ENCODE assay signal across 10 mouse cellular contexts in the genomic region with DNA sequence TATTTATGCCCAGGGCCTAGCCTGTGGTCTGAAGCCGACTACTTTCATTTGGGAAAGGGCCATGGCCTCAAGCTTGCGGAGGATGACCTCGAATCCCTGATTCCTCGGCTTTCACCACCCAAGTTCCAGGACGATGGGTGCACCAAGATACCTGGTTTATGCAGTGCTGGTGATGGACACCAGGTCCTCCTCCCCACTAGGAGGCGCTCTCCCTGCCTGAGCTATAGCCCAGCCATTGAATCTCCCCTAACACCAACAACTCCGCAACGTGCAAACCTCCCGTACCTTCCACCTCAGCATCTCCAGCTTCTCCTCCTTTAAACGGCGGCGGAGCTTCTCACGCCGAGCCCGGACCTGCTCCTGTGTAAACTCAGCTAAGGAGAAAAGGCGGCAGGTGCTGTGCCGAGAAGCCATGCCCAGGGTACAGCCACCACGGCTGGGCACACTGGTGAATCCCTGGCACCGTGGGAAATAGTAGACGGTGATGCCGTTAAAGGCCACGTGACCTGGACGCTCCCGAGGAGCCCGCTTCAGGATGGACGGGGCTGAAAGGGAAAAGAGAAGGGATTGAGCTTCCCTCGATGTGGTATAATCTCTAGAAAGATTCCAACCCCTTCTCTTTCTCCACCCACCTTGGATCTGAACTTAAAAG. TPM values are rescaled to one million over a fixed set of nuclear protein-coding genes. Genes with fewer than 3 reads are reported as not detected.
A peak's percentile ranks its signal among the peaks of the same experiment; 100 is the strongest.
DNase-seq lines count a peak whose midpoint lies in the region; TF ChIP-seq lines count a peak whose summit lies in the region.
"Had no signal": no experiment of that assay in that cellular context is flagged by ENCODE, and none has a peak within 500 bp of the region (broad histone marks: within the 10 kb centered on the region; RNA-seq: fewer than 3 reads in every experiment).

No protein-coding gene starts in this region.

- H3K27ac ChIP-seq in bone marrow, adult 2 months (ENCODE audit: control insufficient read depth, insufficient read depth, low read depth, low read length, poor library complexity) = no peak overlapping the region

- TF ChIP-seq POLR2A in lung, adult 2 months (IDR thresholded peaks at IDR 0.05; ENCODE audit: borderline replicate concordance, extremely low read depth, low read depth, low read length) = no peak
- no peak for TF ChIP-seq POLR2A in bone marrow, adult 2 months (IDR thresholded peaks at IDR 0.05; ENCODE audit: borderline replicate concordance, control insufficient read depth, low read depth, low read length)

- peak; percentile 65 for TF ChIP-seq CTCF in lung, adult 2 months (IDR thresholded peaks at IDR 0.05; ENCODE audit: insufficient read depth, low read length)
- peak; percentile 79 for TF ChIP-seq CTCF in bone marrow, adult 2 months (IDR thresholded peaks at IDR 0.05; ENCODE audit: control insufficient read depth, insufficient read depth, low read length)

- H3K4me3 ChIP-seq in lung, adult 2 months (replicated peaks; ENCODE audit: extremely low read depth, low read depth, low read length) = no peak overlapping the region
- no peak overlapping the region for H3K4me3 ChIP-seq in bone marrow, adult 2 months (replicated peaks; ENCODE audit: control insufficient read depth, low read depth, low read length)

- DNase-seq in cerebellum, adult 8-10 months = peak; percentile 28
- no peak for DNase-seq in cerebellum, adult 11 months
- DNase-seq in lung, adult 2 months = no peak
- no peak for DNase-seq in lung, adult 18-20 months
- DNase-seq in thymus, postnatal 0 days (ENCODE audit: low spot score) = peak; percentile 44
- DNase-seq in adrenal gland, postnatal 25 days = no peak
- DNase-seq in right cerebral cortex, postnatal 25 days = no peak
- DNase-seq: heart, postnatal 10 days had no signal

- peaks cover 34% of the 10 kb centered on the region for H3K4me1 ChIP-seq in lung, adult 2 months (ENCODE audit: control insufficient read depth, insufficient read depth, low read length)
- H3K4me1 ChIP-seq in bone marrow, adult 2 months (ENCODE audit: control insufficient read depth, insufficient read depth, low read length) = peaks cover 7% of the 10 kb centered on the region; the same call in 1 of the 2 replicates

- 95% methylated on average over 27 of the region's 27 CpGs for WGBS in lung, adult 2 months
- WGBS in bone marrow, adult 2 months = 90% methylated on average over 27 of the region's 27 CpGs

RNA-seq across cellular contexts. Expression of a gene that starts 10.5 kb away (rescaled TPM):
- polyA plus RNA-seq in lung, adult 2 months (2012; rRNA removed) = 53.3 and 110 TPM in 2 replicates
- 6.4 and 19.5 TPM in 2 replicates for polyA plus RNA-seq in bone marrow, adult 2 months (2011; ENCODE audit: insufficient read depth, insufficient read length, low replicate concordance, missing spikeins)
- polyA plus RNA-seq in thymus, postnatal 0 days (2015; fragmentation: Nextera tagmentation; extraction: Ambion mirVana) = 41.3 and 43.3 TPM in 2 replicates
- total RNA-seq in adrenal gland, postnatal 25 days (2021) = 12.5 and 13.0 TPM in 2 replicates

RNA-seq across cellular contexts. Expression of a gene that starts 36.6 kb away (rescaled TPM):
- 9.5 and 11.4 TPM in 2 replicates for polyA plus RNA-seq in lung, adult 2 months (2012; rRNA removed)
- 1.5 and 5.0 TPM in 2 replicates for polyA plus RNA-seq in bone marrow, adult 2 months (2011; ENCODE audit: insufficient read depth, insufficient read length, low replicate concordance, missing spikeins)
- polyA plus RNA-seq in thymus, postnatal 0 days (2015; fragmentation: Nextera tagmentation; extraction: Ambion mirVana) = 0.05 TPM in 2 replicates
- 0.15 TPM in 1 of 2 replicates, not detected in the other for total RNA-seq in adrenal gland, postnatal 25 days (2021)
- total RNA-seq: heart, postnatal 10 days had no signal

RNA-seq across cellular contexts. Expression of a gene that starts 36.6 kb away (rescaled TPM):
- 15.7 and 16.2 TPM in 2 replicates for polyA plus RNA-seq in lung, adult 2 months (2012; rRNA removed)
- 2.7 and 4.6 TPM in 2 replicates for polyA plus RNA-seq in bone marrow, adult 2 months (2011; ENCODE audit: insufficient read depth, insufficient read length, low replicate concordance, missing spikeins)
- polyA plus RNA-seq in thymus, postnatal 0 days (2015; fragmentation: Nextera tagmentation; extraction: Ambion mirVana) = 7.6 and 8.3 TPM in 2 replicates
- total RNA-seq in adrenal gland, postnatal 25 days (2021) = 16.5 and 33.1 TPM in 2 replicates

RNA-seq across cellular contexts. Expression of a gene that starts 49.4 kb away (rescaled TPM):
- polyA plus RNA-seq in lung, adult 2 months (2012; rRNA removed) = 0.62 and 2.7 TPM in 2 replicates
- polyA plus RNA-seq in bone marrow, adult 2 months (2011; ENCODE audit: insufficient read depth, insufficient read length, low replicate concordance, missing spikeins) = not detected in 2 replicates
- polyA plus RNA-seq in thymus, postnatal 0 days (2015; fragmentation: Nextera tagmentation; extraction: Ambion mirVana) = 0.09 TPM in 1 of 2 replicates, not detected in the other
- total RNA-seq in adrenal gland, postnatal 25 days (2021) = 0.12 TPM in 1 of 2 replicates, not detected in the other
- total RNA-seq: megakaryocyte, adult 5-6 weeks had no signal

Comparison
In these comparisons a context has a peak if more than half of its experiments do, and no peak if none do; other contexts are left out.
1. DNase-seq: peak in cerebellum, adult 8-10 months (single experiment) and thymus, postnatal 0 days (single experiment); none in cerebellum, adult 11 months (single experiment), lung, adult 2 months (single experiment), lung, adult 18-20 months (0 of 2), adrenal gland, postnatal 25 days (single experiment) and right cerebral cortex, postnatal 25 days (single experiment).